Mouse (Mus musculus) intestine, embryonic 14.5 days (tissue): Measurements from ENCODE around the gene Fam71f2. TPM values are rescaled to one million over a fixed set of nuclear protein-coding genes. Genes with fewer than 3 reads are reported as not detected.

Experiments
- ATAC-seq: fragments of 200-750 bp; cut with Nextera tagmentation; replicated peaks from 2 replicates; pipeline ENCODE4 v1.8.0; 2017; ENCODE audit warnings: low read depth, moderate number of reproducible peaks, moderate TSS enrichment, moderate library complexity; ENCODE audit not compliant: low FRiP score, low TSS enrichment
- DNase-seq: peaks from one replicate; pipeline ENCODE4 v3.0.0-alpha.2; 2018; ENCODE audit warnings: low spot score
- H3K27ac ChIP-seq: fragments of 300-500 bp; sonication (generic); 2 replicates; pipeline ENCODE4 v1.5.1; 2014; ENCODE audit warnings: low read depth, mild to moderate bottlenecking, control low read depth
- H3K27me3 ChIP-seq: fragments of 300-500 bp; sonication (generic); replicated peaks from 2 replicates; pipeline ENCODE4 v1.6.1; 2014; ENCODE audit warnings: low read length, control low read depth; ENCODE audit not compliant: control insufficient read depth, insufficient read depth
- H3K36me3 ChIP-seq: fragments of 300-500 bp; sonication (generic); 2 replicates; pipeline ENCODE4 v1.6.1; 2014; ENCODE audit warnings: low read length, control low read depth; ENCODE audit not compliant: control insufficient read depth, insufficient read depth
- H3K4me1 ChIP-seq: fragments of 300-500 bp; sonication (generic); replicated peaks from 2 replicates; pipeline ENCODE4 v1.6.1; 2014; ENCODE audit warnings: low read length, control low read depth, mixed read lengths; ENCODE audit not compliant: control insufficient read depth, insufficient read depth
- H3K4me2 ChIP-seq: fragments of 300-500 bp; sonication (generic); 2 replicates; pipeline ENCODE4 v1.6.1; 2014; ENCODE audit warnings: low read length
- H3K4me3 ChIP-seq: fragments of 300-500 bp; sonication (generic); 2 replicates; pipeline ENCODE4 v1.5.1; 2014; ENCODE audit warnings: low read depth, low read length, control low read depth, mixed read lengths
- H3K9ac ChIP-seq: fragments of 300-500 bp; sonication (generic); 2 replicates; pipeline ENCODE4 v1.6.1; 2014; ENCODE audit warnings: mild to moderate bottlenecking, low read length
- H3K9me3 ChIP-seq: fragments of 300-500 bp; sonication (generic); 2 replicates; pipeline ENCODE4 v1.6.1; 2016; ENCODE audit warnings: low read length, control low read depth; ENCODE audit not compliant: control insufficient read depth
- WGBS: fragments of 180-500 bp; shearing (Covaris S2); extraction: QIAGEN DNeasy Blood & Tissue Kit; methylation state at CpG from one replicate; pipeline ENCODE4 v1.1.7; 2014; 5-methylcytosine and 5-hydroxymethylcytosine counted together
- polyA plus RNA-seq: library from polyadenylated mRNA; unstranded; fragments of >200 nt; fragmentation: Nextera tagmentation; extraction: Ambion mirVana; gene quantifications from 2 replicates; pipeline ENCODE4 v1.2.1, GENCODE M21; 2014

Gene Fam71f2
- polyA plus RNA-seq, 1 experiment from 2014 or later = 0.20 TPM

- 60% methylated on average over 14 of the region's 14 CpGs for WGBS
- no peaks in the 10 kb centered on the region for H3K4me1 ChIP-seq
- H3K9ac ChIP-seq = no peak overlapping the region
- DNase-seq (no peak), ATAC-seq (no peak)
- no peak overlapping the region for H3K27ac ChIP-seq
- H3K4me3 ChIP-seq = no peak overlapping the region
- H3K36me3 ChIP-seq = no peaks in the 10 kb centered on the region
- no peaks in the 10 kb centered on the region for H3K27me3 ChIP-seq
- no peaks in the 10 kb centered on the region for H3K9me3 ChIP-seq
- H3K4me2 ChIP-seq = no peak overlapping the region
Measured at GRCm38 (mm10) chr6:29245272-29246120, 33.9 kb upstream of the Fam71f2 start.

GRCm38 (mm10) chr6:29246183-29246582, 33.2 kb upstream of the Fam71f2 start:
- WGBS = 71% methylated on average over 3 of the region's 3 CpGs
- no peak for DNase-seq
- H3K27ac ChIP-seq = no peak overlapping the region
- H3K4me1 ChIP-seq = no peaks in the 10 kb centered on the region
- no peaks in the 10 kb centered on the region for H3K9me3 ChIP-seq
- H3K4me2 ChIP-seq = no peak overlapping the region
- no peak for ATAC-seq
- no peaks in the 10 kb centered on the region for H3K27me3 ChIP-seq
- no peak overlapping the region for H3K9ac ChIP-seq
- H3K36me3 ChIP-seq = no peaks in the 10 kb centered on the region
- no peak overlapping the region for H3K4me3 ChIP-seq

GRCm38 (mm10) chr6:29246585-29246984, 32.8 kb upstream of the Fam71f2 start:
- Histone ChIP-seq H3K27ac (no peak overlapping the region), H3K9me3 (no peaks in the 10 kb centered on the region), H3K9ac (no peak overlapping the region), H3K4me3 (no peak overlapping the region), H3K4me1 (no peaks in the 10 kb centered on the region), H3K4me2 (no peak overlapping the region), H3K36me3 (no peaks in the 10 kb centered on the region), H3K27me3 (no peaks in the 10 kb centered on the region)
- 63% methylated on average over 5 of the region's 5 CpGs for whole genome bisulfite sequencing
- no peak; the same call in 1 of the 2 replicates for ATAC-seq
- DNase-seq = no peak

- H3K27ac ChIP-seq = no peak overlapping the region
- H3K27me3 ChIP-seq = no peaks in the 10 kb centered on the region
- DNase-seq = no peak
- no peak overlapping the region for H3K4me3 ChIP-seq
- no peak overlapping the region for H3K4me2 ChIP-seq
- no peaks in the 10 kb centered on the region for H3K4me1 ChIP-seq
- no peak for ATAC-seq
- no peak overlapping the region for H3K9ac ChIP-seq
- H3K9me3 ChIP-seq = no peaks in the 10 kb centered on the region
- H3K36me3 ChIP-seq = no peaks in the 10 kb centered on the region
- WGBS = 44% methylated on average over 4 of the region's 4 CpGs
Measured at GRCm38 (mm10) chr6:29247072-29247471, 32.3 kb upstream of the Fam71f2 start.

GRCm38 (mm10) chr6:29259418-29259817, 20.0 kb upstream of the Fam71f2 start:
- Histone ChIP-seq H3K9ac (no peak overlapping the region), H3K4me3 (no peak overlapping the region), H3K4me2 (no peak overlapping the region), H3K36me3 (no peaks in the 10 kb centered on the region), H3K9me3 (no peaks in the 10 kb centered on the region), H3K27me3 (no peaks in the 10 kb centered on the region), H3K4me1 (no peaks in the 10 kb centered on the region), H3K27ac (no peak overlapping the region)
- no peak for DNase-seq
- WGBS = 80% methylated on average over 1 of the region's 1 CpGs
- no peak for ATAC-seq

- Histone ChIP-seq H3K4me2 (no peak overlapping the region), H3K9me3 (no peaks in the 10 kb centered on the region), H3K36me3 (no peaks in the 10 kb centered on the region), H3K4me3 (no peak overlapping the region), H3K27ac (no peak overlapping the region), H3K27me3 (no peaks in the 10 kb centered on the region), H3K9ac (no peak overlapping the region), H3K4me1 (no peaks in the 10 kb centered on the region)
- 87% methylated on average over 5 of the region's 5 CpGs for WGBS
- DNase-seq = no peak
- no peak for ATAC-seq
Measured at GRCm38 (mm10) chr6:29261831-29262230, 17.6 kb upstream of the Fam71f2 start.

GRCm38 (mm10) chr6:29263650-29264455, 15.5 kb upstream of the Fam71f2 start:
- no peak for ATAC-seq
- H3K4me1 ChIP-seq = no peaks in the 10 kb centered on the region
- no peak overlapping the region for H3K27ac ChIP-seq
- WGBS = 64% methylated on average over 6 of the region's 6 CpGs
- no peak overlapping the region for H3K4me3 ChIP-seq
- H3K36me3 ChIP-seq = no peaks in the 10 kb centered on the region
- DNase-seq = no peak
- H3K27me3 ChIP-seq = no peaks in the 10 kb centered on the region
- no peaks in the 10 kb centered on the region for H3K9me3 ChIP-seq
- no peak overlapping the region for H3K9ac ChIP-seq
- no peak overlapping the region for H3K4me2 ChIP-seq

GRCm38 (mm10) chr6:29264456-29264781, 15.0 kb upstream of the Fam71f2 start:
- H3K9me3 ChIP-seq = no peaks in the 10 kb centered on the region
- WGBS = 89% methylated on average over 3 of the region's 3 CpGs

More at GRCm38 (mm10) chr6:29264456-29264781, 15.0 kb upstream of the Fam71f2 start:
- ATAC-seq = no peak
- H3K4me2 ChIP-seq = no peak overlapping the region
- no peak for DNase-seq
- H3K27ac ChIP-seq = no peak overlapping the region
- H3K9ac ChIP-seq = no peak overlapping the region
- H3K36me3 ChIP-seq = no peaks in the 10 kb centered on the region
- H3K4me1 ChIP-seq = no peaks in the 10 kb centered on the region
- no peaks in the 10 kb centered on the region for H3K27me3 ChIP-seq
- H3K4me3 ChIP-seq = no peak overlapping the region
